Mouse (Mus musculus): ENCODE measurements around the gene Emilin2. TPM values are rescaled to one million over a fixed set of nuclear protein-coding genes. Genes with fewer than 3 reads are reported as not detected.
A peak's percentile ranks its signal among the peaks of the same experiment; 100 is the strongest.

The Emilin2 gene
- polyA plus RNA-seq, 1 experiment: 2.6 TPM

DNA sequence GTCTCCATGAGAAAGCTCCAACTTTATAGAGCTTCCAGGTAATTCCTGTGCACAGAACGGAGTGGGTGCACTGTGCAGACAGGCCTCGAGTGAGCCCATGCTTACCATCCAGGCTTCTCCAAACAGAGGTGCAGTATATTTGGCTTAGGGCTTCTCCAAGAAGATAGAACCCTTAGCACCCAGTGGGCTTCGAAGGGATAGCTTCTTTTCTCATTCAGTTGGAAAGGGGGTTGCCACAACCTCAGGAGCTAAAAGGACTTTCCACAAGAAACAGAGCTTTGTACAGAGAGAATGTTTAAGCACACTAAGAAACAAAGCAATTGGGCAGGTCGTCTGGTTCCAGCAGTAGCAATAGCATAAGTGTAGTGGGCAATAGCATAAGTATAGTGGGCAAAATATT is 2.5 kb upstream of the Emilin2 start:
- TF ChIP-seq CTCF (IDR thresholded peaks at IDR 0.05; ENCODE audit: low read depth, low read length) (no peak), POLR2A (IDR thresholded peaks at IDR 0.05; ENCODE audit: insufficient read depth, low read length) (no peak), EP300 (IDR thresholded peaks at IDR 0.05; ENCODE audit: insufficient read depth, low read depth, low read length) (no peak)
- Histone ChIP-seq H3K9me3 (replicated peaks; ENCODE audit: control insufficient read depth, insufficient read depth, low read length, poor library complexity, severe bottlenecking) (no peaks in the 10 kb centered on the region), H3K36me3 (ENCODE audit: control insufficient read depth, insufficient read depth, low read length, poor library complexity, severe bottlenecking) (no peaks in the 10 kb centered on the region), H3K9ac (ENCODE audit: low read depth, poor library complexity, severe bottlenecking) (no peak overlapping the region), H3K4me1 (ENCODE audit: control insufficient read depth, insufficient read depth, low read length) (no peaks in the 10 kb centered on the region), H3K27me3 (ENCODE audit: control insufficient read depth, insufficient read depth, low read length, poor library complexity, severe bottlenecking) (peaks cover 12% of the 10 kb centered on the region), H3K27ac (ENCODE audit: insufficient read depth, low read length) (no peak overlapping the region), H3K4me3 (ENCODE audit: low read depth, low read length) (no peak overlapping the region)

DNA sequence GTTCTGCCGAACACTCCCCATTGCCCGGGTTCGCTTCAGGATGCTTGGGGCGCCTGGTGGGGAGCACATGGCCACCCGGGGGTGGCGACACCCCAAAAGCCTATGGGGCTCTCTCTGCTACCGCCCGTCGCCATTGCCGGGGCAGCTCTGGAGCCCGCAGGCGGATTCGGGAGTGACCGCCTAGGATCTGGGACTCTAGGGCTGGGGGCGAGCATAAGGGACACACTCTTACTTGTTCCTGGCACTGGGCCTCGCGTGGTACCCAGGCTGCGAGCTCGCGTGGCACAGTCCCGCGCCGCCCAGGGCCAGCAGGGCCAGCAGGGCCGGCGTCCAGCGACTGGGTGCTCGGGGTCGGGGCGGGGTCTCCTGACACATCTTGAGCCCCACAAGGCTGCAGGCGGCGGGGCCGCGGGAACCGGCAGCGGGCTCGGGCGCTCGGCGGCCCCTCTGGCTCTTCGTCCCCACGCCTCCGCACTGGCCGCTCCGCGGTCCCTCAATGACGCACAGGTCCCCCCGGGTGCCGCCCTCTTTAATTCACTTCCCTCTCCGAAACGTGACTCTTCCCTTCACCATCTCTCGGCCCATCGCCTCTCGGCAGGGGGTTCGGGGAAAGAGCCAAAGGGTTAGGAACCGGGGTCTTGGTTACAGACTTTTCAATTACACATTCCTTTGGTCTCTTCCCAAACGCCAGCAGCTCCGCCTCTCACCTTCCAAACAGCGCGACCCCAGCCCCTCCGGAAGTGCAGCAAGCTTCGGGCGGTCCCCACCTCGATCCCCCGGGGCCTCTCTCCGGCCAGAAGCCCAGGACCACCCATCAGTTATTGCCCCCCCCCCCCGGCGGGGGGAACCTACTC is 1.1 kb downstream of the Emilin2 start:
- no peaks in the 10 kb centered on the region for H3K9me3 ChIP-seq (replicated peaks; ENCODE audit: control insufficient read depth, insufficient read depth, low read length, poor library complexity, severe bottlenecking)
- peak overlapping the region; percentile 73 for H3K9ac ChIP-seq (ENCODE audit: low read depth, poor library complexity, severe bottlenecking)
- peak overlapping the region; percentile 78 for H3K4me3 ChIP-seq (ENCODE audit: low read depth, low read length)
- no peaks in the 10 kb centered on the region for H3K4me1 ChIP-seq (ENCODE audit: control insufficient read depth, insufficient read depth, low read length)
- no peak overlapping the region for H3K27ac ChIP-seq (ENCODE audit: insufficient read depth, low read length)
- TF ChIP-seq POLR2A (IDR thresholded peaks at IDR 0.05; ENCODE audit: insufficient read depth, low read length) (no peak), CTCF (IDR thresholded peaks at IDR 0.05; ENCODE audit: low read depth, low read length) (no peak), EP300 (IDR thresholded peaks at IDR 0.05; ENCODE audit: insufficient read depth, low read depth, low read length) (no peak)
- peaks cover 14% of the 10 kb centered on the region for H3K27me3 ChIP-seq (ENCODE audit: control insufficient read depth, insufficient read depth, low read length, poor library complexity, severe bottlenecking)
- no peaks in the 10 kb centered on the region for H3K36me3 ChIP-seq (ENCODE audit: control insufficient read depth, insufficient read depth, low read length, poor library complexity, severe bottlenecking)

DNA sequence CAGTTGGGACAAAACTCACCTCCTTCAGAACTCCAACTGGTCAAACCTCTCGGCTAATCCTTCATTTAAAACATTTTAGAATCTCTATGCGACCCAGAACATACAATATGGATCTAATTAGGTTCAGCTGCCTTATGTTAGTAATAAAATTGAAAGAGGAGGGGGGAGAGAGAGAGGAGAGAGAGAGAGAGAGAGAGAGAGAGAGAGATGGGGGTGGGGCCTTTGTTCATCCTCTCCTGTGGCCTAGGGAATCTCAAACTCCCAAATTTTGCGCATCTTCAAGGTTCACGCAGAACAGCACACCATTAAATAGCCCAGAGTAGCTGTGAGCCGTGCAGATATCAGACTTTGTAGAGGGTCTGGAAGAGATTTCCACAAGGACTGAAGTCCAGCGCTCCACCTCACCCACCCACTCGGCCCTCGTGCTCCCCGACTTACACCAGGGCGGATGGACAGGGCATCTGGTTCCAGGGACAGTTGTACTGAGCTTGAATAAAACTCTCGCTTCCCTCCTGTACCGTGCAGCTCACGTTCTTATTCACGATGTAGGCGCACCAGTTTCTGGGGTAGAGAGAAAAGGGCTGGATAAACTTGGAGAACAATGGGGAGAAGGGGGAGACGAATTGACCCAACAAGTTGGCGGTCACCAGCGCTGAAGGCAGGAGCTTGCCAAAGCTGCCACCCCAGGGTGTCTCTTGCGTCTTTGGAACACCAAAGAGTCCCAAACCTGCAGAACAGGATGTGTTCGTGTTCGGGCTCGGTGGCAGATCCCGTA is 1.9 kb downstream of the Emilin2 start:
- Histone ChIP-seq H3K9ac (ENCODE audit: low read depth, poor library complexity, severe bottlenecking) (peak overlapping the region; percentile 73; the same call in 1 of the 2 replicates), H3K27me3 (ENCODE audit: control insufficient read depth, insufficient read depth, low read length, poor library complexity, severe bottlenecking) (peaks cover 14% of the 10 kb centered on the region), H3K4me1 (ENCODE audit: control insufficient read depth, insufficient read depth, low read length) (no peaks in the 10 kb centered on the region), H3K27ac (ENCODE audit: insufficient read depth, low read length) (no peak overlapping the region), H3K4me3 (ENCODE audit: low read depth, low read length) (peak overlapping the region; percentile 78), H3K9me3 (replicated peaks; ENCODE audit: control insufficient read depth, insufficient read depth, low read length, poor library complexity, severe bottlenecking) (no peaks in the 10 kb centered on the region), H3K36me3 (ENCODE audit: control insufficient read depth, insufficient read depth, low read length, poor library complexity, severe bottlenecking) (no peaks in the 10 kb centered on the region)
- TF ChIP-seq EP300 (IDR thresholded peaks at IDR 0.05; ENCODE audit: insufficient read depth, low read depth, low read length) (no peak), POLR2A (IDR thresholded peaks at IDR 0.05; ENCODE audit: insufficient read depth, low read length) (no peak), CTCF (IDR thresholded peaks at IDR 0.05; ENCODE audit: low read depth, low read length) (no peak)

DNA sequence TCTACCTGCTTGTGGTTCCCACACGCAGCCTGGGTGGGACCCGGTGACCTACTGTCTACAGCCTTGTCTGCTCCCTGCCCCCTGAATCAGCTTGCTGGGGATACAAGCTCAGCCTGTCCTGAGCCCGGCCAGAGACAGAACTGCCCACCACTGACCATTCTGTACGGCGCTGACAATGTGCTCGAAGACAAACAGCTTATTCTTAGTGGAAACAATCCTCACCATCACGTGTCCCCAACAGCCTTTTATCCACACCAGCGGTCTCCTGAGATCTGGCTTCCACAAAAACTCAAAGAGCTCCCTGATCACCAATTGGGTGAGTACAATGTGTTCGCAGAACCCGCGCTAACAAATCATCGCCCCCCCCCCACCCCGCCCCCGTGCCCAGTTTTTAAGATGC is 2.6 kb downstream of the Emilin2 start:
- Histone ChIP-seq H3K9me3 (replicated peaks; ENCODE audit: control insufficient read depth, insufficient read depth, low read length, poor library complexity, severe bottlenecking) (no peaks in the 10 kb centered on the region), H3K27ac (ENCODE audit: insufficient read depth, low read length) (no peak overlapping the region), H3K4me1 (ENCODE audit: control insufficient read depth, insufficient read depth, low read length) (no peaks in the 10 kb centered on the region), H3K36me3 (ENCODE audit: control insufficient read depth, insufficient read depth, low read length, poor library complexity, severe bottlenecking) (no peaks in the 10 kb centered on the region), H3K4me3 (ENCODE audit: low read depth, low read length) (no peak overlapping the region), H3K9ac (ENCODE audit: low read depth, poor library complexity, severe bottlenecking) (no peak overlapping the region), H3K27me3 (ENCODE audit: control insufficient read depth, insufficient read depth, low read length, poor library complexity, severe bottlenecking) (peaks cover 14% of the 10 kb centered on the region)
- TF ChIP-seq POLR2A (IDR thresholded peaks at IDR 0.05; ENCODE audit: insufficient read depth, low read length): no peak
- TF ChIP-seq EP300 (IDR thresholded peaks at IDR 0.05; ENCODE audit: insufficient read depth, low read depth, low read length): no peak
- TF ChIP-seq CTCF (IDR thresholded peaks at IDR 0.05; ENCODE audit: low read depth, low read length): no peak

DNA sequence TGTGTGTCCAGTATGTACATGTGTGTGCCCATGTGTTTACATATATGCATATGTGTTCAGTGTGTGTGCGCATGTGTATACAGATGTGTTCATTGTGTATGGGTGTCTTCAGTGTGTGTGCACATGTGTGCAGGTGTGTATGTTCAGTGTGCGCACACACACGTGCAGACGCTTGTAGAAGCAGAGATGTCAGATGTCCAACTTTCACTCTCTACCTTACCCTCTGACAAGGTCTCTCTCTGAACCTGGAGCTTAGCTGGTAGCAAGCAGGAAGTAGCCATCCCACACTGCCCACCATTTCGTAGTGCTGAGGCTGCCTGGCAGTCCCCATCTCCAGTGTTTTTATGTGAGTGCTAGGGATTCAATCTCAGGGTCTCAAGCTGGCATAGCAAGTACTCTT is 3.5 kb downstream of the Emilin2 start:
- no peak for TF ChIP-seq CTCF (IDR thresholded peaks at IDR 0.05; ENCODE audit: low read depth, low read length)
- TF ChIP-seq EP300 (IDR thresholded peaks at IDR 0.05; ENCODE audit: insufficient read depth, low read depth, low read length): no peak
- no peak for TF ChIP-seq POLR2A (IDR thresholded peaks at IDR 0.05; ENCODE audit: insufficient read depth, low read length)
- no peaks in the 10 kb centered on the region for H3K9me3 ChIP-seq (replicated peaks; ENCODE audit: control insufficient read depth, insufficient read depth, low read length, poor library complexity, severe bottlenecking)
- H3K36me3 ChIP-seq (ENCODE audit: control insufficient read depth, insufficient read depth, low read length, poor library complexity, severe bottlenecking): no peaks in the 10 kb centered on the region
- H3K4me1 ChIP-seq (ENCODE audit: control insufficient read depth, insufficient read depth, low read length): no peaks in the 10 kb centered on the region
- H3K4me3 ChIP-seq (ENCODE audit: low read depth, low read length): no peak overlapping the region
- no peak overlapping the region for H3K9ac ChIP-seq (ENCODE audit: low read depth, poor library complexity, severe bottlenecking)
- peaks cover 14% of the 10 kb centered on the region for H3K27me3 ChIP-seq (ENCODE audit: control insufficient read depth, insufficient read depth, low read length, poor library complexity, severe bottlenecking)
- no peak overlapping the region for H3K27ac ChIP-seq (ENCODE audit: insufficient read depth, low read length)
